Mouse (Mus musculus) liver, postnatal 0 days (tissue): ENCODE measurements around the gene Gm49776. TPM values are rescaled to one million over a fixed set of nuclear protein-coding genes. Genes with fewer than 3 reads are reported as not detected.
A peak's percentile ranks its signal among the peaks of the same experiment; 100 is the strongest.
"Not testable (repeated sequence)": the region's sequence is repeated elsewhere in the genome, so short reads cannot be mapped to it uniquely, and the experiment has no call there.

Experiments
- ATAC-seq: fragments of 200-750 bp; cut with Nextera tagmentation; 2 replicates; pipeline ENCODE4 v1.8.0; 2017; ENCODE audit warnings: mild to moderate bottlenecking, moderate library complexity
- DNase-seq: peaks from one replicate; pipeline ENCODE4 v3.0.0-alpha.2; 2016
- H3K27ac ChIP-seq: fragments of 300-500 bp; sonication (generic); 2 replicates; pipeline ENCODE4 v1.5.1; 2014; ENCODE audit warnings: antibody characterized with exemption, moderate library complexity, mild to moderate bottlenecking, low read depth
- H3K27me3 ChIP-seq: fragments of 300-500 bp; sonication (generic); 2 replicates; pipeline ENCODE4 v1.6.1; 2014; ENCODE audit warnings: low read length, control low read depth, mixed read lengths; ENCODE audit not compliant: insufficient read depth
- H3K36me3 ChIP-seq: fragments of 300-500 bp; sonication (generic); replicated peaks from 2 replicates; pipeline ENCODE4 v1.6.1; 2014; ENCODE audit warnings: mild to moderate bottlenecking, control low read depth, low read length, moderate library complexity, mixed read lengths; ENCODE audit not compliant: insufficient read depth
- H3K4me1 ChIP-seq: fragments of 300-500 bp; sonication (generic); 2 replicates; pipeline ENCODE4 v1.6.1; 2014; ENCODE audit warnings: antibody characterized with exemption, mild to moderate bottlenecking, control low read depth; ENCODE audit not compliant: insufficient read depth
- H3K4me2 ChIP-seq: fragments of 300-500 bp; sonication (generic); 2 replicates; pipeline ENCODE4 v1.6.1; 2014; ENCODE audit warnings: low read depth, mild to moderate bottlenecking, low read length, moderate library complexity, mixed read lengths
- H3K4me3 ChIP-seq: fragments of 300-500 bp; sonication (generic); 2 replicates; pipeline ENCODE4 v1.5.1; 2014; ENCODE audit warnings: low read depth, low read length
- H3K9ac ChIP-seq: fragments of 300-500 bp; sonication (generic); replicated peaks from 2 replicates; pipeline ENCODE4 v1.6.1; 2014; ENCODE audit warnings: mild to moderate bottlenecking, moderate library complexity
- H3K9me3 ChIP-seq: fragments of 300-500 bp; sonication (generic); 2 replicates; pipeline ENCODE4 v1.6.1; 2016; ENCODE audit warnings: mild to moderate bottlenecking, control low read depth, low read length, mixed read lengths
- CTCF ChIP-seq: sonication (generic); IDR thresholded peaks from 2 replicates; pipeline ENCODE4 v1.5.1; 2016; ENCODE audit warnings: antibody characterized with exemption, low read depth
- EP300 ChIP-seq: IDR thresholded peaks from 2 replicates; pipeline ENCODE4 v1.6.1; 2016; ENCODE audit warnings: antibody characterized with exemption, low read depth, mild to moderate bottlenecking
- WGBS: fragments of 180-500 bp; shearing (Covaris S2); extraction: QIAGEN DNeasy Blood & Tissue Kit; methylation state at CpG from one replicate; pipeline ENCODE4 v1.1.7; 2014; ENCODE audit not compliant: insufficient replicate concordance; 5-methylcytosine and 5-hydroxymethylcytosine counted together
- polyA plus RNA-seq: library from polyadenylated mRNA; unstranded; fragments of >200 nt; fragmentation: Nextera tagmentation; extraction: Ambion mirVana; gene quantifications from 2 replicates; pipeline ENCODE4 v1.2.1, GENCODE M21; 2015

Gene Gm49776
- 1.1 TPM in 1 of 2 replicates, not detected in the other for polyA plus RNA-seq

GRCm38 (mm10) chr16:18258221-18258620, at the start of gene Gm49776:
Gene Gm49776, minus strand, starts transcription at chr16:18258321.
- TF ChIP-seq EP300 (no peak), CTCF (no peak)
- Histone ChIP-seq H3K4me1 (no peaks in the 10 kb centered on the region), H3K36me3 (peaks cover 80% of the 10 kb centered on the region), H3K27me3 (no peaks in the 10 kb centered on the region), H3K27ac (no peak within 1 kb of the TSS), H3K9ac (no peak within 1 kb of the TSS), H3K4me2 (no peak within 1 kb of the TSS), H3K9me3 (no peaks in the 10 kb centered on the region), H3K4me3 (no peak within 1 kb of the TSS)
- 86% methylated on average over 2 of the region's 2 CpGs for WGBS
- no peak for ATAC-seq
- no peak for DNase-seq

GRCm38 (mm10) chr16:18289614-18290013, 31.5 kb upstream of the Gm49776 start:
- peaks cover 14% of the 10 kb centered on the region for H3K36me3 ChIP-seq
- 4% methylated on average over 6 of the region's 10 CpGs for WGBS
- H3K4me3 ChIP-seq: peak overlapping the region; percentile 90
- H3K9ac ChIP-seq: peak overlapping the region; percentile 54
- H3K4me1 ChIP-seq: peaks cover 20% of the 10 kb centered on the region
- H3K27me3 ChIP-seq, DNase-seq, H3K9me3 ChIP-seq, ATAC-seq, H3K27ac ChIP-seq: not testable (repeated sequence)
- H3K4me2 ChIP-seq: peak overlapping the region; percentile 80

GRCm38 (mm10) chr16:18289067-18289588, 31.0 kb upstream of the Gm49776 start, which contains the start of gene Dgcr8:
Gene Dgcr8, minus strand, starts transcription at chr16:18289246.
- ATAC-seq (peak; percentile 99), DNase-seq (peak; percentile 98)
- Histone ChIP-seq H3K27me3 (no peaks in the 10 kb centered on the region), H3K27ac (peak within 1 kb of the TSS; percentile 92), H3K4me1 (peaks cover 20% of the 10 kb centered on the region), H3K36me3 (peaks cover 18% of the 10 kb centered on the region), H3K4me2 (peak within 1 kb of the TSS; percentile 80), H3K9ac (peak within 1 kb of the TSS; percentile 90), H3K9me3 (no peaks in the 10 kb centered on the region), H3K4me3 (peak within 1 kb of the TSS; percentile 90)
- TF ChIP-seq EP300 (no peak), CTCF (no peak)
- WGBS: under 1% methylated on average over 52 of the region's 71 CpGs

- peaks cover 23% of the 10 kb centered on the region for H3K36me3 ChIP-seq
- peak overlapping the region; percentile 90 for H3K9ac ChIP-seq
- peaks cover 20% of the 10 kb centered on the region for H3K4me1 ChIP-seq
- H3K4me3 ChIP-seq: peak overlapping the region; percentile 90
- ATAC-seq: peak; percentile 87
- WGBS: 2% methylated on average over 25 of the region's 31 CpGs
- no peaks in the 10 kb centered on the region for H3K9me3 ChIP-seq
- H3K4me2 ChIP-seq: peak overlapping the region; percentile 80
- DNase-seq: no peak
- peak overlapping the region; percentile 92 for H3K27ac ChIP-seq
- TF ChIP-seq CTCF: no peak
- TF ChIP-seq EP300: no peak
- H3K27me3 ChIP-seq: no peaks in the 10 kb centered on the region
Observed at GRCm38 (mm10) chr16:18288581-18289061, 30.5 kb upstream of the Gm49776 start.

GRCm38 (mm10) chr16:18288166-18288565, 30.0 kb upstream of the Gm49776 start:
- H3K4me2 ChIP-seq: peak overlapping the region; percentile 80
- peak overlapping the region; percentile 92; the same call in 1 of the 2 replicates for H3K27ac ChIP-seq
- peak overlapping the region; percentile 90 for H3K9ac ChIP-seq
- no peaks in the 10 kb centered on the region for H3K9me3 ChIP-seq
- peaks cover 20% of the 10 kb centered on the region for H3K4me1 ChIP-seq
- no peaks in the 10 kb centered on the region for H3K27me3 ChIP-seq
- peak overlapping the region; percentile 90 for H3K4me3 ChIP-seq
- peak; percentile 22 for DNase-seq
- peaks cover 27% of the 10 kb centered on the region for H3K36me3 ChIP-seq
- 0% methylated on average over 4 of the region's 4 CpGs for WGBS
- TF ChIP-seq EP300 (no peak), CTCF (no peak)
- no peak for ATAC-seq

GRCm38 (mm10) chr16:18275166-18275565, 17.0 kb upstream of the Gm49776 start:
- no peaks in the 10 kb centered on the region for H3K9me3 ChIP-seq

More at GRCm38 (mm10) chr16:18275166-18275565, 17.0 kb upstream of the Gm49776 start:
- no peak overlapping the region for H3K4me2 ChIP-seq
- DNase-seq (no peak), ATAC-seq (no peak)
- no peaks in the 10 kb centered on the region for H3K4me1 ChIP-seq
- no peak overlapping the region for H3K4me3 ChIP-seq
- H3K36me3 ChIP-seq: peaks cover 89% of the 10 kb centered on the region
- no peak overlapping the region for H3K9ac ChIP-seq
- H3K27ac ChIP-seq: no peak overlapping the region
- H3K27me3 ChIP-seq: no peaks in the 10 kb centered on the region
- WGBS: 86% methylated on average over 2 of the region's 2 CpGs
- TF ChIP-seq EP300: no peak
- TF ChIP-seq CTCF: no peak
